Mouse (Mus musculus) G1E (cell line): ENCODE measurements around the gene Stx3.

Source experiments
- CTCF ChIP-seq: IDR thresholded peaks from 2 replicates; pipeline ENCODE4 v1.5.1; 2012; ENCODE audit warnings: low read depth, low read length, inconsistent platforms, mixed read lengths
- GATA1 ChIP-seq: IDR thresholded peaks from 2 replicates; pipeline ENCODE4 v1.6.1; 2012; ENCODE audit warnings: borderline replicate concordance, low read length, inconsistent platforms, mixed read lengths
- GATA2 ChIP-seq: IDR thresholded peaks from 2 replicates; pipeline ENCODE4 v1.6.1; 2012; ENCODE audit warnings: low read depth, low read length, inconsistent platforms, borderline replicate concordance
- POLR2AphosphoS5 ChIP-seq: IDR thresholded peaks from 2 replicates; pipeline ENCODE4 v1.6.1; 2012; ENCODE audit warnings: low read depth, low read length, inconsistent platforms; ENCODE audit not compliant: insufficient replicate concordance
- TAL1 ChIP-seq: conservative IDR thresholded peaks from 2 replicates; pipeline ENCODE4 v1.6.1; 2012; ENCODE audit warnings: low read depth, low read length, inconsistent platforms, mixed read lengths

GRCm38 (mm10) chr19:11766413-11766812, 52.8 kb downstream of the Stx3 start:
- TF ChIP-seq CTCF (no peak), GATA1 (no peak), TAL1 (no peak), POLR2AphosphoS5 (no peak), GATA2 (no peak)
